Mouse (Mus musculus) liver, embryonic 15.5 days (tissue): ENCODE data around the gene Npm1. TPM values are rescaled to one million over a fixed set of nuclear protein-coding genes. Genes with fewer than 3 reads are reported as not detected.

Source experiments
- ATAC-seq: fragments of 200-750 bp; cut with Nextera tagmentation; 2 replicates; pipeline ENCODE4 v1.8.0; 2017; ENCODE audit warnings: moderate number of reproducible peaks, mild to moderate bottlenecking, moderate library complexity; ENCODE audit not compliant: insufficient read depth
- H3K27ac ChIP-seq: fragments of 300-500 bp; sonication (generic); replicated peaks from 2 replicates; pipeline ENCODE4 v1.5.1; 2015; ENCODE audit warnings: mild to moderate bottlenecking, inconsistent platforms
- H3K27me3 ChIP-seq: fragments of 300-500 bp; sonication (generic); 2 replicates; pipeline ENCODE4 v1.6.1; 2015; ENCODE audit warnings: mild to moderate bottlenecking, inconsistent platforms
- H3K36me3 ChIP-seq: fragments of 300-500 bp; sonication (generic); replicated peaks from 2 replicates; pipeline ENCODE4 v1.6.1; 2015; ENCODE audit warnings: moderate library complexity, mild to moderate bottlenecking, inconsistent platforms
- H3K4me1 ChIP-seq: fragments of 300-500 bp; sonication (generic); replicated peaks from 2 replicates; pipeline ENCODE4 v1.6.1; 2015; ENCODE audit warnings: inconsistent platforms
- H3K4me2 ChIP-seq: fragments of 300-500 bp; sonication (generic); 2 replicates; pipeline ENCODE4 v1.6.1; 2015; ENCODE audit warnings: moderate library complexity, mild to moderate bottlenecking, inconsistent platforms
- H3K4me3 ChIP-seq: fragments of 300-500 bp; sonication (generic); replicated peaks from 2 replicates; pipeline ENCODE4 v1.5.1; 2015; ENCODE audit warnings: mild to moderate bottlenecking, inconsistent platforms
- H3K9ac ChIP-seq: fragments of 300-500 bp; sonication (generic); 2 replicates; pipeline ENCODE4 v1.6.1; 2015; ENCODE audit warnings: moderate library complexity, mild to moderate bottlenecking, inconsistent platforms
- H3K9me3 ChIP-seq: fragments of 300-500 bp; sonication (generic); replicated peaks from 2 replicates; pipeline ENCODE4 v1.6.1; 2016; ENCODE audit warnings: inconsistent platforms
- WGBS: fragments of 180-500 bp; shearing (Covaris S2); methylation state at CpG from one replicate; pipeline ENCODE4 v1.1.7; 2015; ENCODE audit warnings: mixed read lengths; ENCODE audit not compliant: insufficient replicate concordance; 5-methylcytosine and 5-hydroxymethylcytosine counted together
- polyA plus RNA-seq: library from polyadenylated mRNA; unstranded; fragments of >200 nt; fragmentation: Nextera tagmentation; extraction: Ambion mirVana; gene quantifications from 2 replicates; pipeline ENCODE4 v1.2.1, GENCODE M21; 2015

The Npm1 gene
- polyA plus RNA-seq, 1 experiment from 2014 or later, result 399 TPM

DNA sequence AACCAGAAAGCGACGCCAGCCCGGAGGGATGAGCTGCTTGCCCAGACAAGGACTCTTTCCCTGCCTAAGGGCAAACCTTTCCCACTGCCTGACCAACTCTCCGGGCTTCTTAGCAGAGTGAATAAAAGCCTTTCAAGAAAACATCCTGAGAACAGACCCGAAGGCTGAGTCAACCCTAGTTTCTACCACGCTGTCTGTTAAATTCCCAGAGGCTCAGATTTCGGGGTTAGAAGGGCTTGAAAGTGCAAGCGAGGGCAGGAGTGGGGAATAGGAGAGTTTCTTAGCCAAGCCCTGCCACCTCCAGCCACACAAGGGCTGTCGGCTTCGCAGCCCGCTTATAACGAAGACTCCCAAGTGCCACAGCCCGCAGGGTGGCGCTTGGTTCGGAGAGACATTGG lies 36.1 kb upstream of the Npm1 start:
- Histone ChIP-seq H3K27me3 (peaks cover 97% of the 10 kb centered on the region), H3K4me3 (no peak overlapping the region), H3K36me3 (no peaks in the 10 kb centered on the region), H3K4me2 (no peak overlapping the region), H3K9ac (no peak overlapping the region), H3K4me1 (peaks cover 24% of the 10 kb centered on the region), H3K9me3 (no peaks in the 10 kb centered on the region), H3K27ac (no peak overlapping the region)
- ATAC-seq, result no peak
- WGBS, result 6% methylated on average over 15 of the region's 15 CpGs

DNA sequence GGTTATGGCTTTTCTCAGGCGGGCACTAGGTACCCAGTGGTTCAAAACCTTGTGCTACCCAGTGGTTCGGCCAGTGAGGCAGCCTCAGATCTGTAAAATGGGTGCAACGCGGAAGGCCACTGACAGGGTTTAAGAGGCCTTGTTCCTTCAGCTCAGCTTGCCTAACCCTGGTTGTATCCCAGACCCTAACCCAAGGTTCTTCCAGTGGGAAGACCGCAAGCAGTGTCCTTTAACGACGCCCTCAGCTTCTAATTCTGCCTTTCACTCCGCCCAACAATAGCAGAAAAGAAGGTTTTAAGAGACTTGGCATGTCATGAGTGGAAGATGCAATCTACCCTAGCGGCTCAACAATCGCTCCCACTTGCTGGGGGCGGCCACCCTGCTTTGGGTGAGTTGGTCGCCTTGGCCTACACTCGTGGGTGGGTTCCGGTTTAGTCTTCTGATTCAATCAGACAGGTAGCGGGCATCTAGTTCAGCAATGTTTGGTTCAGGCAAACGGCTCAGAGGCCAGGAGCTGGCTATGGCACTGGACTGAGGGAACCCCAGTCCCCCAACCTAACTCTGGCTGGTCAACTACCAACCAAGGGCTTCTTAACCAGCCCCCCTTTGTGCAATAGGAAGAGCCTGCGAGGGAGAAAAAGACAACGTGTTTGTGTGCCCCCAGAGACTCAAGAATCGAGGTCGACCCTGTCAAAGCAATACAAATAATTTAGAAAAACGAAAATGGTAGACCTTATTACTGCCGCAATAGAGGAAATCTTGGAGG lies 35.5 kb upstream of the Npm1 start:
- 20% methylated on average over 22 of the region's 22 CpGs for WGBS

GRCm38 (mm10) chr11:33197673-33198072 lies 34.7 kb upstream of the Npm1 start:
- ATAC-seq, result no peak
- Histone ChIP-seq H3K4me1 (peaks cover 15% of the 10 kb centered on the region), H3K27me3 (peaks cover 97% of the 10 kb centered on the region), H3K4me3 (no peak overlapping the region), H3K36me3 (no peaks in the 10 kb centered on the region), H3K4me2 (no peak overlapping the region), H3K9ac (no peak overlapping the region), H3K9me3 (no peaks in the 10 kb centered on the region), H3K27ac (no peak overlapping the region)
- WGBS, result 21% methylated on average over 15 of the region's 15 CpGs

More for the DNA sequence above, 35.5 kb upstream of the Npm1 start:
- Histone ChIP-seq H3K4me2 (no peak overlapping the region), H3K27me3 (peaks cover 97% of the 10 kb centered on the region), H3K36me3 (no peaks in the 10 kb centered on the region), H3K27ac (no peak overlapping the region), H3K9me3 (no peaks in the 10 kb centered on the region), H3K4me1 (peaks cover 22% of the 10 kb centered on the region), H3K9ac (no peak overlapping the region), H3K4me3 (no peak overlapping the region)
- no peak for ATAC-seq

DNA sequence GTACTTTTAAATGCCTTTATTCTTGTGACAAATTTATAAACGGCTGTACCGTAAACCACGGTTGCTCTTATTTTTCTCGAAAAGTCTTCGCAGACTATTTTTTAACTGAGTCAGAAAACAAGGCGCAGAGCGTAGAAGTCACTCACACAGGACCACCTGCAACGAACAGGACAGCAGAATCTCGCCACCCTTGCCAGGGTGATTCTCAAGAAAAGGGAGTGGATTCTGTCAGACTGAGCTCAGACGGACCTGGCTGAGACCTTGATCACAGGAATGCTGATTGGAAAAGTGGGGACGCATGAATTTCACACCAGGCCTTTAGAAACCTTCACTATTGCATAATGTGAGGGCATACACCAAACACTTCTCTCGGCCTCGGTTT lies 34.1 kb upstream of the Npm1 start:
- ATAC-seq, result no peak
- 33% methylated on average over 13 of the region's 13 CpGs for WGBS
- peaks cover 94% of the 10 kb centered on the region for H3K27me3 ChIP-seq

DNA sequence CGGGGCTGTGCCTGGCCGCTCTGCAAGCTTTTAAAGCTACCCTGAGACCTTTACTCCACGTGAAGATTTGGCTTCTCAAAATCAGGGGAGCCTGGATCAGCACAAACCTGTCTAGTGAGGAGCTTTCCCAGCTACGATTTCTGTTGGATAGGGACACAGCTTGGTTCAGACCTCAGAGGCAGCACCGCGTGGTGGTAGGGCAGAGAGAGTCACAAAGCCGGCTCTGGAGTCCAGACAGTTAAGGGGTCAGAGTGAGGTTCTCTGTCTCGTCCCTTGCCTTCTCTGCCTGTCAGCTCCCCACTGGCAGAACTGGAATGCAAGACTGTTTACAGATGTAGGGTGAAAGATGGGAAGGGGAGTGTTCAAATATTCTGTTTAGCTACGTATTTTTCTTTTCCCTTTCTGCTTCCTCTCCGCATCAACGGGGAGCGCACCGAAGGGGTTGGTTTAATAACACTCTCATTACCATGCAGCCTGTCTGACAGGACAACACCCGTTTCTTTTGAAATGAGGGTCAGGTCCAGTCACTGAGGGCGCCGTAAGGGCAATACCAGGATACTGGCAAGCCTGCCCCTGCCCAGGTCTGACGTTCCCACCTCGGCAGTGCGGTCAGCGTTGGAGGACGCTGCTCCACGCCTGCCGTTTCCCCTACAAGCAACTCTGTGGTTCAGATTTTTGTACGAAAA lies 33.6 kb upstream of the Npm1 start:
- H3K9me3 ChIP-seq, result no peaks in the 10 kb centered on the region
- ATAC-seq, result no peak
- H3K36me3 ChIP-seq, result no peaks in the 10 kb centered on the region
- 10% methylated on average over 24 of the region's 24 CpGs for WGBS
- H3K27me3 ChIP-seq, result peaks cover 93% of the 10 kb centered on the region
- H3K4me1 ChIP-seq, result peaks cover 13% of the 10 kb centered on the region
- H3K27ac ChIP-seq, result no peak overlapping the region
- H3K9ac ChIP-seq, result no peak overlapping the region
- no peak overlapping the region for H3K4me2 ChIP-seq
- H3K4me3 ChIP-seq, result no peak overlapping the region

More for the DNA sequence above, 34.1 kb upstream of the Npm1 start:
- no peaks in the 10 kb centered on the region for H3K36me3 ChIP-seq
- H3K4me3 ChIP-seq, result no peak overlapping the region
- H3K4me2 ChIP-seq, result no peak overlapping the region
- peaks cover 15% of the 10 kb centered on the region for H3K4me1 ChIP-seq
- H3K9ac ChIP-seq, result no peak overlapping the region
- H3K27ac ChIP-seq, result no peak overlapping the region
- no peaks in the 10 kb centered on the region for H3K9me3 ChIP-seq

DNA sequence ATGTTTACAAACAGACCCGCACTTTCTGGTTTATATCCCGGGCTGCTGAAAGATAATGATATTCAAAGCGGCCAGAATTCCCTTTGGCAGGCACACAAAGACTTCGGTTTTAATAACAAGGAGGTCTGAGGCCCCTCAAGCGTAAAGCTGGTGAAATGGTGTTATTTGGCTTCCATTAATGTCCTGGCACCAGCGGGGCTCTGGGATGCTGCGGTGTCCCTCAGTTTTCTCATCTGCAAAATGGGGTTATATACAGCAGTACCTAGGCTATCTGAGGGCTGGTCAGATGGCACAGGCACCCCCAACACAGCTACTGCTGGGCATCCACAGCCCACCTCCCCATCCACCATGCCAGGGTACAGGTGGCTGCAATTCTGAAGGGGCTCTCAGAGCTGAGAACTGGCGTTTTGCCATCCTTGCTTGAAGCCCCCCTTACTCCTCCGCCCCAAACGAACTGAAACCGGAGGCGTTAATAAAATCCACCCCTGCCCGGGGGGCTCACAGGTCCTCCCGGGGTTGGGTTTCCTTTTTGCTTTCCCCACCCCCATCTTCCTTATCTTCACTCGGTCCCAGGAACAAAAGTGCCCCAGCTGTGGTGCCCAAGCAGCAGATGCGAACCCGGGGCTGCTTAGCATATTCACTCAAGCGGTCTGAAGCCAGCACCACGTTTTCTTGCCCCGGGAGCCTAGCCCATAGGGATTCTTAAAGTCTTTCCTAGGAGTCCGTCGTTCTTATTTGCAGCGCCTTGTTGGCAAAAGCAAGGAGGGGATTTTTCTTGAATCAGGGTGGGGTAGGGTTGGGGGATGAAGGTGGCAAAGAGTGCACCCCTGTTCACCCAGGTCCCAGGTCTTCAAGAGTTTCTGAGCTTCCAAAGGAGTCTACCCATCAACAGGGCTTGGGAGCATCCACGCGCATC lies 32.8 kb upstream of the Npm1 start:
- no peak overlapping the region for H3K27ac ChIP-seq
- H3K36me3 ChIP-seq, result no peaks in the 10 kb centered on the region
- WGBS, result 8% methylated on average over 25 of the region's 25 CpGs
- H3K4me2 ChIP-seq, result no peak overlapping the region
- no peak overlapping the region for H3K4me3 ChIP-seq
- no peak overlapping the region for H3K9ac ChIP-seq
- peaks cover 9% of the 10 kb centered on the region for H3K4me1 ChIP-seq
- peaks cover 93% of the 10 kb centered on the region for H3K27me3 ChIP-seq
- H3K9me3 ChIP-seq, result no peaks in the 10 kb centered on the region
- no peak for ATAC-seq

DNA sequence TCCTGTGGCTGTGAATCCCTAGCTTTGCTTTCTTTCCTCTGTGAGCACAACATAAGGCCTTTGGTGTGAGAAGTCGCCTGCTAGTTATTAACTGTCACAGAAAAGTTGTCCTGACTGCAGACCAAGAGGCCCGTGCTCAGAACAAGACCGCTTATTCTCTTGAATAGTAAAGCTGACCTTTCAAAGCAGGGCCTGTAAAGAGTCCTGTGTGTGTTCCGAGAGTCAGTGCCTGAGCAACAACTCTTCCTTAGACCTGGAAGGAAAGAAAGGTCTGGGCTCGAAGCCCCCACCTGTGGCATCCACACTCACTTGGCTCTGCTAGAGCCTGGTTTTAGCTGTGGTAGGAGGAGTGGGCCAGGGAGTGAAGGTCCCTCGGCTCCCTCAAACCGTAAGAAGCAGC lies 32.1 kb upstream of the Npm1 start:
- H3K4me1 ChIP-seq, result peaks cover 2% of the 10 kb centered on the region; the same call in 1 of the 2 replicates
- H3K4me3 ChIP-seq, result no peak overlapping the region
- H3K36me3 ChIP-seq, result no peaks in the 10 kb centered on the region
- H3K27me3 ChIP-seq, result peaks cover 86% of the 10 kb centered on the region
- ATAC-seq, result no peak
- no peak overlapping the region for H3K4me2 ChIP-seq
- no peak overlapping the region for H3K9ac ChIP-seq
- no peak overlapping the region for H3K27ac ChIP-seq
- WGBS, result 23% methylated on average over 7 of the region's 7 CpGs
- no peaks in the 10 kb centered on the region for H3K9me3 ChIP-seq

- ATAC-seq, result no peak
- Histone ChIP-seq H3K9ac (no peak overlapping the region), H3K9me3 (no peaks in the 10 kb centered on the region), H3K4me1 (no peaks in the 10 kb centered on the region), H3K36me3 (no peaks in the 10 kb centered on the region), H3K4me2 (no peak overlapping the region), H3K4me3 (no peak overlapping the region), H3K27me3 (peaks cover 72% of the 10 kb centered on the region), H3K27ac (no peak overlapping the region)
- WGBS, result 5% methylated on average over 12 of the region's 12 CpGs
These were observed 30.7 kb upstream of the Npm1 start for GRCm38 (mm10) chr11:33193695-33194094.

- H3K9ac ChIP-seq, result no peak overlapping the region
- H3K4me1 ChIP-seq, result no peaks in the 10 kb centered on the region
- H3K36me3 ChIP-seq, result no peaks in the 10 kb centered on the region
- ATAC-seq, result no peak
- H3K27ac ChIP-seq, result no peak overlapping the region
- H3K4me2 ChIP-seq, result no peak overlapping the region
- peaks cover 44% of the 10 kb centered on the region for H3K27me3 ChIP-seq
- H3K4me3 ChIP-seq, result no peak overlapping the region
- WGBS, result 55% methylated on average over 3 of the region's 3 CpGs
- no peaks in the 10 kb centered on the region for H3K9me3 ChIP-seq
These were observed 18.8 kb upstream of the Npm1 start for GRCm38 (mm10) chr11:33181804-33182203.

GRCm38 (mm10) chr11:33180701-33181116 lies 17.7 kb upstream of the Npm1 start:
- Histone ChIP-seq H3K27ac (no peak overlapping the region), H3K36me3 (no peaks in the 10 kb centered on the region), H3K9ac (no peak overlapping the region), H3K4me2 (peak overlapping the region; percentile 33; the same call in 1 of the 2 replicates), H3K9me3 (no peaks in the 10 kb centered on the region), H3K4me1 (no peaks in the 10 kb centered on the region), H3K27me3 (peaks cover 54% of the 10 kb centered on the region), H3K4me3 (no peak overlapping the region)
- ATAC-seq, result no peak
- WGBS, result 5% methylated on average over 18 of the region's 18 CpGs

DNA sequence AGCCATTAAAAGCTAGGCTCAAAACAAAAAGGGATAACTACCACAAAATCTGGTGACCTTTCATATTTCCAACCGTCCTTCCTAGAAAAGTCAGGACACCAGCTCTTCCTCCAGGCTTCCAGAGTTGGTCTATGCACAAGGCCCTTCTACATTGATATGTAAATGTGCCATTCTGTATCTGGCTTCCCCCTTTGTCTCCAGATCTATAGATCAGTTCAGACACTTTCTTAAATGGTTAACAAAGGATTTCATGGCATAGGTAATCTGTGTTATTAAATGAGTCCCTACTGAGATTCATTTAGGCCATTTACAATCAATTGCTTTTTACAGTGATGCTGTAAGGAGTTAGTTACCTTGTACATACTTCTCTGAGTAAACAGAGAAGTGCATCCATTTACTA lies 16.8 kb upstream of the Npm1 start:
- Histone ChIP-seq H3K36me3 (no peaks in the 10 kb centered on the region), H3K4me1 (no peaks in the 10 kb centered on the region), H3K9me3 (no peaks in the 10 kb centered on the region), H3K9ac (no peak overlapping the region), H3K27ac (no peak overlapping the region), H3K4me2 (no peak overlapping the region), H3K4me3 (no peak overlapping the region), H3K27me3 (peaks cover 60% of the 10 kb centered on the region)
- ATAC-seq, result no peak
- WGBS, result 56% methylated on average over 1 of the region's 1 CpGs
